Mouse (Mus musculus) adrenal gland, postnatal 14 days (tissue): Measurements from ENCODE around the gene Smo. TPM values are rescaled to one million over a fixed set of nuclear protein-coding genes. Genes with fewer than 3 reads are reported as not detected.
"Not testable (repeated sequence)": the region's sequence is repeated elsewhere in the genome, so short reads cannot be mapped to it uniquely, and the experiment has no call there.

Experiments
- DNase-seq: peaks from one replicate; pipeline ENCODE4 v3.0.0; 2021; ENCODE audit warnings: mixed read lengths
- total RNA-seq: library from RNA; stranded (reverse); gene quantifications from 2 replicates; pipeline ENCODE4 v1.2.3, GENCODE M21; 2021

Gene Smo
- total RNA-seq, 1 experiment from 2014 or later: 43.9 TPM

DNA sequence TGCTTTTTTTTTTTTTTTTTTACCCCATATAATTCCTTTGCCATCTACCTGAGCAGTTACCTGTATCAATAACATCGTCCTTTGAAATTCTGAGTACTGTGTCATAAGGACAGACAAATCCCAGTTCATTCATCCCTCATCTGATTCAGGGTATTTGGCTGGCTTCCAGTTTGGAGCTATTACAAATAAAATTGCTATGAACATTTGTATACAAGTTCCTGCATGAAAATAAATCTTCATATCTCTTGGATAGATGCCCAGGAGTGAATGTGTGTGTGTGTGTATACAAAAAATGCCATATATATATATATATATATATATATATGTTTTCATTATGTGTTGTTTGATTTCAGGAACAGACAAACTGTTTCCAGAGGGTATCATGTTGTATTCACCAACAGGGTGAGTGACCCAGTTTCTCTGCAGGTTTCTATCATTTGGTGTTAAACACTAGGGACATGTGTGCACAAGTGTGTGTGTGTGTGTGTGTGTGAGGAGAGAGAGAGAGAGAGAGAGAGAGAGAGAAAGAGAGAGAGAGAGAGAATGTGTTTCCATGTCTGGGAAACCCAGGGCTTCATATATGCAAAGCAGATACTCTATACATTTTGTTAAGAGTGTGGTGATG lies 8.6 kb upstream of the Smo start:
- no peak for DNase-seq

- no peak for DNase-seq
Measured at GRCm38 (mm10) chr6:29728035-29728434, 7.3 kb upstream of the Smo start.

- DNase-seq: no peak
Measured at GRCm38 (mm10) chr6:29729491-29729890, 5.8 kb upstream of the Smo start.

GRCm38 (mm10) chr6:29735689-29736451 lies 567 bp downstream of the Smo start:
- DNase-seq: peak; percentile 80

DNA sequence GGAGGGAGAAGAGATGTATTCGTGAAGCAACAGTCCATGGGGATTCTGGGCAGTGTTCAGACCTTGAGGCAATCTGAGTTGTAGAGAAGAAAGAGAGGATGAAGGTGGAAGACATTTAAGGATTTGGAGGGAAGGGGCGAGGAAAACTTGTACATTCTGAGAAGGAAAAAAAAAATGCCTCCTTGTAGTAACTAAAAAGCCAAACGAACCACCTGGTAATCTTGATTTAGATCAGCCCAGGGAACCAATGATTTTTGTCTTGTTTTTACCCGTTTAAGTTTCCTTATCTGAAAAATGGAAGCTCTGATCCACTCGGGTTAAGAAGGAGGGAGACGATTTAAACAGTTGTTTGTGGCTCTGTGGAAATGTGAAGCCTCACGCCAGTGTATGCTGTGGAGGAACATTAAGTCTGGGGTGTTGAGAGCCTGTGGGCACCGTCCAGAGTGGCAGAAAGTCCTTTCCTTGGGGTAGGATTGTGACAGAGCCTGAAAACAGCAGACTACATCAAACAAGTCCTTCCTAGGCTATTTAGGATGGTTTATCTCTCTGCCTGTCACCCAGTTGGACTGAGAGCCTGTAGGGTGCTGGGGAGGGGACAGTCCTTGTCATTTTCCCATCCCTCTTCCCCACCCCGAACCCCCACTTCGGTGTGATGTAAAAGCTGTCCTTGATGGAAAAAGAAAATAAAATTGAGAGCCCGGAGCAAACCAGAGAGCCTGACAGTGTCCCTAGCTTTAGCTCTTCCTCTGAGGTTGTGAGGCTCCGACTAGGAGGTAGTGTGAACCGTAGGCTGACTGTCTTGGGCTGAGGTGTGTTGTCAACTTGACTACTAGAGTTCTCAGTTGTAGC lies 1.5 kb downstream of the Smo start:
- peak; percentile 54 for DNase-seq

- no peak for DNase-seq
Measured at GRCm38 (mm10) chr6:29751466-29752152, 16.3 kb downstream of the Smo start.

GRCm38 (mm10) chr6:29753336-29753735 lies 18.0 kb downstream of the Smo start:
- no peak for DNase-seq

- DNase-seq: no peak
Measured at GRCm38 (mm10) chr6:29756001-29756400, 20.7 kb downstream of the Smo start.

- peak; percentile 47 for DNase-seq
Measured at GRCm38 (mm10) chr6:29756476-29756875, 21.2 kb downstream of the Smo start.

DNA sequence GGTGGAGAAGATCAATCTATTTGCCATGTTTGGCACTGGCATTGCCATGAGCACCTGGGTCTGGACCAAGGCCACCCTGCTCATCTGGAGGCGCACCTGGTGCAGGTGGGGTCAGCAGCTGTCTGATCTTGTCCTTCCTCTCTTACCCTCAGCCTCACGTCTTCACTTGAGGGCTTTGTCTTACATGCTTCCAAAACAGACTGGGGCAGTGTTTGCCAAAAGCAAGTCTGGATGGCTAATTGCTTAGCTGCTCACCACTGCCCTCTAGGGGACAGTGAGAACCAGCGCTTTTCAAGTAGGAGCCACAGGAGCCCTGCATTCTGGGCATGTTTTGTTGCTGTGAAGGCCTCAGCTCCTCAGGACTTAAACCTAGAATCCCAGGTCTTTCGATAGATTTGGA lies 23.1 kb downstream of the Smo start:
- peak; percentile 86 for DNase-seq

DNA sequence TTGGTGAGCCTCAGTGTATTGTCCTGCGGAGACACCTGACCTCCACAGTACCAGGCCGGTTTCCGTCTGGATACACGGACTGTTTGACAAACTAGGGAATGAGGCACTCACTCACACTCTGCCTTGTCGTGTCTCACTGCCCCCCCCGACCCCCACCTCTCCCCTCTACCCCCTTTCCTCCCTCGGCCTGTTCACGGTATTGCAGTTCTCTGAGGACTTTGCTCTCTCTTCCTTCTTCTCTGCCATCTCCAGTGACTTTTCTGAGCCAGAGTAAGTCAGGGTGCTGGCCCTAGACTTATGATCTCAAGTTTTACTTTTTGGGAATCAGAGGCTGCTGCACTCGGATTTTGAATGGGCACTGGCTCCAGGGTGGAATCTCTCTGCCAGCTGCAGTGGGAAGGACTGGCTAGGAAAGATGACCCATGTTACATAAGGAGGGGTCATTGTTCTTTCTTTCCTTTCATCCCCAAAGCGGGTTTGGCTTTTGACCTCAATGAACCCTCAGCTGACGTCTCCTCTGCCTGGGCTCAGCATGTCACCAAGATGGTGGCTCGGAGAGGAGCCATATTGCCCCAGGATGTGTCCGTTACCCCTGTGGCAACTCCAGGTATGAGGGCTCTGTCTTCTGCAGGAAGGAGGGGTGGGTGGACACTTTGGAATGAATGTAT lies 23.8 kb downstream of the Smo start:
- no peak for DNase-seq

DNA sequence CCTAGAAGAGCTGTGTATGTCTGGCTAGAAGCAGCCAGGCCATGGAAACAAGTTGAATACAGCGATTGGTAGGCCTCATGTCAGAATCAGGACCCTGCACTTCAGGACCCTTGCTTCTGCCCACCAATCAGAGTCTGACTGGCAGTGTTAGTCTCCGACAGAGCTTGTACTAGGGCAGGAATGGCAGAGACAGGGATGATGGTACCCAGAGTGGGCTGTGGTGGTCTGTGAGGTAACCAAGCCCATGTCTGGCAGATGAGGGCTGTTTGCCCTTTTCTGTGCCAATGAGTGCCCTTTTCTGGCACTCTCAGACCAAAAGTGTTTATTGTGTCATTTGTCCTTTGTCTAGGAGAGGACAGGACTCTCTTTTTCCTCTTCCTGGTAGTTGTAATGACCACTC lies 25.1 kb downstream of the Smo start:
- not testable (repeated sequence) for DNase-seq

DNA sequence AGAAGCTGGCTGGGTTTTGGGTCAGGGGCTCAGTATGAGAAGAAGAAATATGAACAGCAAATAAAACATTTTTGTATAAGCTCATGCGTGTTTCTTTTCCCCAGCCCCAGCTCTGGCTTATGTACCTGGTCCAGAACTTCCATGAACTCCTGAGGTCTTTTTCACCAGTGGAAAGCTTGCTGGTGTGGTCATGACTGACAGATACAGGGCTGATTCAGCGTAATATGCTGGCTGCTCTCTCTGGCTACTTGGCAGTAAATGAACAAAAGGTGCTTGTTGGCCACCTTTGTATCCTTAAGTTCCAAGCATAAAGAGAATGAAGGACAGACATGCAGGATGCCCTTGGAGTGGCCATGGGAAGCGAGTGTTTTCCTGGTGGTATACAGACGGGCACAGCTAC lies 26.0 kb downstream of the Smo start:
- no peak for DNase-seq

GRCm38 (mm10) chr6:29762524-29762923 lies 27.2 kb downstream of the Smo start:
- DNase-seq: peak; percentile 59

GRCm38 (mm10) chr6:29766874-29767273 lies 31.6 kb downstream of the Smo start:
- no peak for DNase-seq

GRCm38 (mm10) chr6:29767813-29768660 lies 32.7 kb downstream of the Smo start, which contains the start of gene Ahcyl2:
TSS of gene Ahcyl2 (plus strand) at chr6:29768011.
- DNase-seq: peak; percentile 99

GRCm38 (mm10) chr6:29768791-29769441 lies 33.6 kb downstream of the Smo start:
- DNase-seq: peak; percentile 64

- DNase-seq: no peak
Measured at GRCm38 (mm10) chr6:29770672-29771321, 35.5 kb downstream of the Smo start.

- no peak for DNase-seq
Measured at GRCm38 (mm10) chr6:29772236-29772635, 36.9 kb downstream of the Smo start.

- DNase-seq: no peak
Measured at GRCm38 (mm10) chr6:29774161-29774560, 38.9 kb downstream of the Smo start.
